Mouse (Mus musculus) MEL (cell line): Measurements from ENCODE around the gene St13.

Experiments
- CTCF ChIP-seq, 3 experiments: IDR thresholded peaks in 2 of 3; conservative IDR thresholded peaks in 1 of 3; 2 replicates each; pipeline ENCODE4 v1.5.1; 2011 to 2012; ENCODE audit warnings: low read length in 3 of 3, low read depth in 2 of 3, mild to moderate bottlenecking in 2 of 3, improper control_type of control experiment in 1 of 3, inconsistent platforms in 1 of 3, mixed read lengths in 1 of 3, moderate library complexity in 1 of 3; ENCODE audit not compliant: control insufficient read depth in 1 of 3, insufficient read depth in 1 of 3, poor library complexity in 1 of 3, severe bottlenecking in 1 of 3
- EP300 ChIP-seq, 2 experiments: IDR thresholded peaks; 2 replicates each; pipeline ENCODE4 v1.6.1; 2011; ENCODE audit warnings: improper control_type of control experiment in 2 of 2, low read length in 2 of 2, low read depth in 1 of 2, mild to moderate bottlenecking in 1 of 2
- GATA1 ChIP-seq: IDR thresholded peaks from 2 replicates; pipeline ENCODE4 v1.6.1; 2011; ENCODE audit warnings: low read depth, low read length, improper control_type of control experiment
- HCFC1 ChIP-seq: IDR thresholded peaks from 2 replicates; pipeline ENCODE4 v1.6.1; 2012; ENCODE audit warnings: low read depth, mild to moderate bottlenecking, inconsistent platforms, low read length, improper control_type of control experiment, moderate library complexity
- POLR2A ChIP-seq, 2 experiments: IDR thresholded peaks; 2 replicates each; pipeline ENCODE4 v1.6.1; 2011 to 2012; ENCODE audit warnings: low read length in 2 of 2, mild to moderate bottlenecking in 2 of 2, control low read depth in 1 of 2, improper control_type of control experiment in 1 of 2, low read depth in 1 of 2, moderate library complexity in 1 of 2; ENCODE audit not compliant: control insufficient read depth in 1 of 2, insufficient read depth in 1 of 2, poor library complexity in 1 of 2
- POLR2AphosphoS2 ChIP-seq: IDR thresholded peaks from 2 replicates; pipeline ENCODE4 v1.6.1; 2011; ENCODE audit warnings: low read length, improper control_type of control experiment
- RAD21 ChIP-seq: IDR thresholded peaks from 2 replicates; pipeline ENCODE4 v1.6.1; 2011; ENCODE audit warnings: mild to moderate bottlenecking, low read depth, low read length, improper control_type of control experiment
- RCOR1 ChIP-seq: IDR thresholded peaks from 2 replicates; pipeline ENCODE4 v1.6.1; 2012; ENCODE audit warnings: low read depth, mild to moderate bottlenecking, inconsistent platforms, low read length, improper control_type of control experiment
- SIN3A ChIP-seq: IDR thresholded peaks from 2 replicates; pipeline ENCODE4 v1.6.1; 2012; ENCODE audit warnings: low read length, improper control_type of control experiment, inconsistent platforms
- TAL1 ChIP-seq: IDR thresholded peaks from 2 replicates; pipeline ENCODE4 v1.6.1; 2012; ENCODE audit warnings: mild to moderate bottlenecking, inconsistent platforms, low read length, moderate library complexity, mixed read lengths
- TCF12 ChIP-seq: IDR thresholded peaks from 2 replicates; pipeline ENCODE4 v1.6.1; 2014; ENCODE audit warnings: low read depth, mild to moderate bottlenecking, inconsistent platforms, low read length, improper control_type of control experiment, moderate library complexity
- ZMIZ1 ChIP-seq: IDR thresholded peaks from 2 replicates; pipeline ENCODE4 v1.6.1; 2012; ENCODE audit warnings: low read depth, mild to moderate bottlenecking, inconsistent platforms, low read length, improper control_type of control experiment, moderate library complexity

DNA sequence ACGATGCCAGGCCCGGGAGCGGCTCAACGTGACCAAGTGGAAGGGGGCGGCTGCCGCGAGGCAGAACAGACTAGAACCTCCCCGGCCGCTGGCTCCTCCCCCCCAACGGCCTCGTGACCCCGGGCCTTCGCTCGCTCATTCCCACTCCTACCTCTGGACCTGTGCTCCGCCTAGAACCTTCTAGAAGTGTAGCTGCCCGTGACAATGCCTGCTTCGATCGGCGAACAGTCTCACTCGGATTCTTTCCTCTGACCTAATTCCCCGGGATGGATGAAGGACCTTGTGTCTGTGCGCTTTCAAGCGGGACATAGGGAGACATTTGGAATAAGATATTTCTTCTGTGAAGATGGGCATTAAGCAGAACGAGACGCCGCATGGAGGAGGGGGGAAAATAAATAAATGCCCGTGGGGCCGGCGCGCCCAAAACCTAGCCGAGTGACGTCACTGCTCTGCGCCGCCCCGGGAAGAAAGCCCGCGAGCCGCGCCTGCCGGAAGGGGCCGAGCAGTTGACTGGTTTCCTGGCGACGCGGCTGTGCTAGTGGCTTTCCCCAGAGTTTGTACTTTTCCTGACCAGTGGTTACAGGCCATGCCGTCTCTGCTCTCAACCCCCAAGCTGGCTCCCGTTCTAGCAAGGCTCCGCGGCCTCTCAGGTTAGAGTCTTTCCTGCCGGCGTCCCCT, at the start of gene St13, which contains the start of gene Xpnpep3:
- TF ChIP-seq EP300 (IDR thresholded peaks at IDR 0.05; ENCODE audit: low read depth in 1 of 2, low read length in 2 of 2) (no peak), POLR2A (IDR thresholded peaks at IDR 0.05; ENCODE audit: control insufficient read depth in 1 of 2, insufficient read depth in 1 of 2, low read depth in 1 of 2, low read length in 2 of 2, poor library complexity in 1 of 2) (peak; percentile 77 to 81; a peak in 3 of 4 replicates), CTCF (IDR thresholded peaks at IDR 0.05 in 2 of 3, conservative IDR thresholded peaks at IDR 0.05 in 1 of 3; ENCODE audit: control insufficient read depth in 1 of 3, insufficient read depth in 1 of 3, low read depth in 2 of 3, low read length in 3 of 3, poor library complexity in 1 of 3, severe bottlenecking in 1 of 3) (no peak), TAL1 (no peak), RAD21 (no peak), HCFC1 (peak; percentile 93), TCF12 (peak; percentile 6; the same call in 1 of the 2 replicates), RCOR1 (no peak), POLR2AphosphoS2 (peak; percentile 68; the same call in 1 of the 2 replicates), SIN3A (peak; percentile 97), ZMIZ1 (peak; percentile 63), GATA1 (no peak)
